Mouse (Mus musculus) hindbrain, embryonic 13.5 days (tissue): Measurements from ENCODE around the gene Upk2. TPM values are rescaled to one million over a fixed set of nuclear protein-coding genes. Genes with fewer than 3 reads are reported as not detected.

ENCODE experiments used
- ATAC-seq: fragments of 200-750 bp; cut with Nextera tagmentation; 2 replicates; pipeline ENCODE4 v1.8.0; 2017; ENCODE audit warnings: moderate TSS enrichment; ENCODE audit not compliant: low FRiP score
- H3K27ac ChIP-seq: fragments of 300-500 bp; sonication (generic); 2 replicates; pipeline ENCODE4 v1.5.1; 2015; ENCODE audit warnings: inconsistent platforms, mild to moderate bottlenecking, moderate library complexity
- H3K27me3 ChIP-seq: fragments of 300-500 bp; sonication (generic); 2 replicates; pipeline ENCODE4 v1.6.1; 2015; ENCODE audit warnings: mild to moderate bottlenecking, inconsistent platforms
- H3K36me3 ChIP-seq: fragments of 300-500 bp; sonication (generic); 2 replicates; pipeline ENCODE4 v1.6.1; 2015; ENCODE audit warnings: mild to moderate bottlenecking, inconsistent platforms
- H3K4me1 ChIP-seq: fragments of 300-500 bp; sonication (generic); replicated peaks from 2 replicates; pipeline ENCODE4 v1.6.1; 2015; ENCODE audit warnings: inconsistent platforms
- H3K4me2 ChIP-seq: fragments of 300-500 bp; sonication (generic); 2 replicates; pipeline ENCODE4 v1.6.1; 2015; ENCODE audit warnings: inconsistent platforms, mild to moderate bottlenecking, moderate library complexity
- H3K4me3 ChIP-seq: fragments of 300-500 bp; sonication (generic); 2 replicates; pipeline ENCODE4 v1.5.1; 2015; ENCODE audit warnings: mild to moderate bottlenecking, inconsistent platforms
- H3K9ac ChIP-seq: fragments of 300-500 bp; sonication (generic); 2 replicates; pipeline ENCODE4 v1.6.1; 2015; ENCODE audit warnings: mild to moderate bottlenecking, inconsistent platforms
- H3K9me3 ChIP-seq: fragments of 300-500 bp; sonication (generic); 2 replicates; pipeline ENCODE4 v1.6.1; 2016; ENCODE audit warnings: inconsistent platforms
- WGBS: fragments of 180-500 bp; shearing (Covaris S2); methylation state at CpG from one replicate; pipeline ENCODE4 v1.1.7; 2015; 5-methylcytosine and 5-hydroxymethylcytosine counted together
- polyA plus RNA-seq: library from polyadenylated mRNA; unstranded; fragments of >200 nt; fragmentation: Nextera tagmentation; extraction: Ambion mirVana; gene quantifications from 2 replicates; pipeline ENCODE4 v1.2.1, GENCODE M21; 2015

Upk2 gene
- polyA plus RNA-seq, 1 experiment from 2014 or later, result not detected

DNA sequence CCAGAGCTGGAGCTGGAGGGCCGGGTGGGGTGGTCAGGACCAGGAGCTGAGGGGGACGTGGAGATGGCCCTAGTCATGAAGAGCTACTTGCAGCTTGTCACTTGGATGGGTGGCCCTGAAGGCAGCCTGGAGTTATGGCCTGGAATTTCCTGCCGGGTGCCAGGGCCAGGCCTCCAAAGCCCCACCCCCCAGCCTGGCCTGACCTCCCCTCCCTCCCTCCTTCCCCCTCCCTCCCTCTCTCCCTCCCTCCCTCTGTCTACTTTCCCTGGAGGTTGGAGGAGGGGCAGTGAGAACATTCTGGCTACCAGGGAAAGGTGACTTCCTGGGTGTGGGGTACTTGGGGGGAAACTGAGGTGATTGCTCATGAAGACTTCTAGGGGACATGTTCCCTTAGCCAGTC, 31.6 kb upstream of the Upk2 start:
- Histone ChIP-seq H3K36me3 (no peaks in the 10 kb centered on the region), H3K9me3 (no peaks in the 10 kb centered on the region), H3K4me1 (peaks cover 87% of the 10 kb centered on the region), H3K4me2 (peak overlapping the region; percentile 99), H3K4me3 (peak overlapping the region; percentile 90), H3K27me3 (no peaks in the 10 kb centered on the region), H3K9ac (peak overlapping the region; percentile 98), H3K27ac (peak overlapping the region; percentile 88)
- 13% methylated on average over 3 of the region's 3 CpGs for WGBS
- no peak for ATAC-seq

DNA sequence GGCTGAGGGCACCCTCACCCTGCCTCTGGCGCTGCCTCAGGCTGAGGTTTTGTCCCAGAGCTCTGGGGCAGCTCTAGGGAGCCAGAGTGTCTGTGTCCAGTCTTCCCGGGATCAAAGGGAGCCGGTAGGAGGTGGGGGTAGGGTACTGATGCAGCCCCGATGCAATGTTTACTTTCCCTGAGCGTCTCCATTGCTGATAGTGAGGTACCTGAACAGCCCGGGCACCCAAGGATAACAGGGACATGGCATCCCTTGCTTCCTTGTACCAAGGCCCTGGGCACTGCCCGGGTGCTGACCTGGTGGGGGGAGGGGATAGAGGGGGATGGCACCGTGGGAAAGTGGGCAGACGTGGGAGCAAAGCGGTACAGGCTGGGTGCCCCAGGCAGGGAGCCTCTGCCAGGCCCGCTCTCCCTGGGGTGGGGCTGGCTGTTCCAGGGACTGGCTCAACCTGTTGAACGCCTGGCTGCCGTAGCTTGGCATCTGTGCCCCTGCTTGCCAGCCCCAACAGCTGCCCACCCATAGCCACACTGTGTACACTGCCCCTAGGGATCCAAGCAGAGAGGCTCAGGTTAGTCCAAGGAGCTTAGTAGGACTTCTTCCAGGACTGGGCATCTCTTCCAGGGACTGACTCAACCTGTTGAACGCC, 30.9 kb upstream of the Upk2 start:
- Histone ChIP-seq H3K4me3 (peak overlapping the region; percentile 90), H3K4me1 (peaks cover 81% of the 10 kb centered on the region), H3K9me3 (no peaks in the 10 kb centered on the region), H3K27me3 (no peaks in the 10 kb centered on the region), H3K36me3 (no peaks in the 10 kb centered on the region), H3K27ac (0 out of 2 replicates have a peak overlapping the region, but pooled peaks have one; percentile 88), H3K4me2 (peak overlapping the region; percentile 99), H3K9ac (peak overlapping the region; percentile 98)
- WGBS, result 29% methylated on average over 14 of the region's 14 CpGs
- ATAC-seq, result no peak

DNA sequence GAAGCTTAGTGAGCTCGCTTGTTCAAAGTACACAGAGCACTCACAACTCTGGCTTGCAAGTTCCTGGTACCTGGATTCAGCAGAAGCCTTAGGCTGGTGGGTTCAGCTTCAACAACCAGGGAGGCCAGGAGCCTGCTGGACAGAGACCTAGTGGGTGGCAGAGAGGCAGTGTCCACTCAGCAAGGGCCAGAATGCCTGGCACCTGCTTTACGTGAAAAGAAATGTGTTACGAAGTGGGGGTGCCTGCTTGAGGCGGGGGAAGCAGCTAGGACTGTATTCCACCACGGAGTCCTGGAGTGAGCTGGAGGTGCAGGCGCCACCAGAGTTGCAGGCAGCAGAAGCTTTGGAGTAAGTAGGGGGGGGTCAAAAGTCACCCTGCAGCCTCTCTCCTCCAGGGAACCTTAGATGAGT, 30.3 kb upstream of the Upk2 start:
- H3K4me2 ChIP-seq, result peak overlapping the region; percentile 99
- H3K9me3 ChIP-seq, result no peaks in the 10 kb centered on the region
- no peaks in the 10 kb centered on the region for H3K27me3 ChIP-seq
- 42% methylated on average over 6 of the region's 6 CpGs for WGBS
- peak overlapping the region; percentile 90 for H3K4me3 ChIP-seq
- ATAC-seq, result no peak
- H3K9ac ChIP-seq, result peak overlapping the region; percentile 98
- H3K4me1 ChIP-seq, result peaks cover 81% of the 10 kb centered on the region
- H3K36me3 ChIP-seq, result no peaks in the 10 kb centered on the region
- no peak overlapping the region for H3K27ac ChIP-seq

DNA sequence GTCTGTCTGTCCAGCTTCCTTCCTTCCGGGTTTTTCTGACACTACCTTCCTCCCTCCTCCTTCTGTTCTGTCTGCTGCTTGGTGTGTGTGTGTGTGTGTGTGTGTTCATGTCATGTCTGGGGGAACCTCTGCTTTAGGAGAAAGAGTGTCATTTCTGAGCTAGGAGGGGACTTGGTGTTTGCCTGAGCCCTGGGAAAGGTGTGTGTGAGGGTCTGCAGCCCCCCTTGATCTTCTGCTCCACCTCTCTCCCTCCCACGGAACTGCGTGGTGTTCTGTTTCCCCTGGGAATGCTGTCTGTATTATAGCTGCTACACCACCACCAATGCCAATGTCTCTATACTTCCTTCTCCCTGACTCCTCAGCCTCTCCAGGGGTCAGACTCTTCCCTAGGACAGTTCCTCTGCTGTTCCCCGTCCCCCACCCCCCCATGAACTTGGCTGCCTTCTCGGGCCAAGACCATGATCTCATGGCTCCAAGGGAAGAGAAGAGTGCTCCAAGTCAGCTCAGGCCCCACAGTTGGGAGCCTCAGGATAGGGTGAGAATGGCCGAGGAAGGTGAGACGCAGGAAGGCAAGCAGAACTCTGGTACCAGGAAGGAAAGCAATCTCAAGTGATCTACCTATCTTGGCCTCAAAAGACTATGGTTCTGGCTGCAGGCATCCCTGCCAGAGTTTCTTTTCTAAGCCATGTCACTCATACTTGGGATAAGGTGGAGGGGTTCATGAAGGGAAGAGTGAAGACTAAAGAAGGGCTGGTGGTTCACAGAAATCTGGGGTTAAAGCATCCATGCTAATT, 29.7 kb upstream of the Upk2 start:
- H3K27me3 ChIP-seq, result no peaks in the 10 kb centered on the region
- H3K4me3 ChIP-seq, result peak overlapping the region; percentile 90
- no peaks in the 10 kb centered on the region for H3K36me3 ChIP-seq
- WGBS, result 38% methylated on average over 7 of the region's 7 CpGs
- peak overlapping the region; percentile 98; the same call in 1 of the 2 replicates for H3K27ac ChIP-seq
- ATAC-seq, result no peak
- no peaks in the 10 kb centered on the region for H3K9me3 ChIP-seq
- peak overlapping the region; percentile 98 for H3K9ac ChIP-seq
- peak overlapping the region; percentile 99 for H3K4me2 ChIP-seq
- peaks cover 79% of the 10 kb centered on the region for H3K4me1 ChIP-seq

DNA sequence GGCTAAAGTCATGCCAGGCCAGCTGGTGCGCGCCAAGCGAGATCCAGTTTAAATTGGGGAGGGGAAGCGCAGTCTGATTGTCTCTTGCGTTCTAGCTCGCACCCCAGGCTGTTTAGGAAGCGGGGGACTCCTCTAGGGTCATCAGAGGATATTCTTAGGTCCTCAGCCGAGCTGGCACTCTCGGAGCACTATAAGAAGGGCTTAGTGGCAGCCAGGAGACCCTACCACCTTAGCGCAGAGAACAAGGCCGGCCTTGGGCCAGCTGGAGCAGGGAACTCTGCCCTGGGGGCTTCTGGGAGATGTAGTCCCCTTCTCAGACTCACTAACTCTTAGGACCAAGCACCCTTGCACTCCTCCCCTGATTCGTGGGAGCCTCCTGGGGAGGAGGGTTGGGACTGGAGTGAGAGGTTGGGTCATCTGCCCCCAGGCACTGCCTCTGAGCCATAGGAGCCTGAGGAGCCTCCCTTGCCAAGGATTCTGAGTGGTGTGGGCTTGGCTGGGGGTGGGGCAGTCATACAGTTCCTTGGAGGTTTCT, 28.8 kb upstream of the Upk2 start:
- Histone ChIP-seq H3K36me3 (no peaks in the 10 kb centered on the region), H3K9ac (peak overlapping the region; percentile 98), H3K4me2 (peak overlapping the region; percentile 99), H3K27me3 (no peaks in the 10 kb centered on the region), H3K9me3 (no peaks in the 10 kb centered on the region), H3K4me3 (peak overlapping the region; percentile 90), H3K27ac (peak overlapping the region; percentile 98), H3K4me1 (peaks cover 70% of the 10 kb centered on the region)
- WGBS, result 0% methylated on average over 12 of the region's 12 CpGs
- ATAC-seq, result peak; percentile 17

DNA sequence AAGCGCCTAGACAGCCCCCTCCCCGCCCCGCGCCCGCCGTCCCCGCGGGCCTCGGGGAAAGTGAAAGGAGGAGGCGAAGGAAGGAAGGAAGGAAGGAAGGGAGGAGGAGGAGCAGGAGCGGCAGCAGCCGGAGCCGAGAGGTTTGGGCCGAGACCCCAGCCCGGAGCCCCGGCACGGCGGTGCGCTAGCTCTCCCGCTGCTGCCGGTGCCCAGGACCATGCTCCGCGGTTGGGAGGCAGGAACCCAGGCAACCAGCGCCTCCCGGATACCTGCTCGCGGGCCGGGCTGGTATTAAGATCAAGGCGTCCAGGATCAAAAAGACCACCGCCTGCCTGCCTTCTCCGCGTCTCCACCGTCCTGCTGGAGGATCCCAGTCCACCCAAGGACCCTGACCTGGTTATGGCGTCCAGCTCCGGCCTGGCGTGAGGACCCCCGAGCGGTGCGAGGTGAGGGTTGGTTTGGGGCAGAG, 28.3 kb upstream of the Upk2 start:
- no peak for ATAC-seq
- Histone ChIP-seq H3K4me1 (peaks cover 66% of the 10 kb centered on the region), H3K27me3 (no peaks in the 10 kb centered on the region), H3K27ac (peak overlapping the region; percentile 98), H3K4me2 (peak overlapping the region; percentile 99), H3K4me3 (peak overlapping the region; percentile 90), H3K9ac (peak overlapping the region; percentile 98), H3K36me3 (no peaks in the 10 kb centered on the region), H3K9me3 (no peaks in the 10 kb centered on the region)
- under 1% methylated on average over 30 of the region's 39 CpGs for WGBS

DNA sequence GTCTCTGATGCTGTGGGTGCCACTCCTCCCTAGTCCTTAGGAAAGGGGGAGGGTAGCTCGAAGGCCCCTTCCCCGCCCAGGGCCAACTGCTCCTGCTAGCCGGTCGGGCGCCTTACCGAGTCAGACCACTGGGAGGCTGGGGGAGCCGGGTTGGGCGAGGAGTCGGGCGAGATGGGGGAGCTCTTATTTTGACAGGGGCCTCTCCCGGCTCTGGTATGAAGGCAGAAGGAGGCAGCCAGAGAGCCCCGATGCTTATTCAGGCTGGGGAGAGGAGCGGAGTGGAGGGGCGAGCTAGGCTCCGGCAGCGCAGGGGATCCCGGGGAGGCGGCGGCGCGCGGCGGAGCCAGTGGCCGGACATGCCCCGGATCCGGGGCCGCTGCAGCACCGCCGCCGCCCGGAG, 27.8 kb upstream of the Upk2 start, which contains the start of gene Bcl9l:
Gene Bcl9l, plus strand, starts transcription at position 274 of the 400 bp plus-strand sequence.
- no peaks in the 10 kb centered on the region for H3K27me3 ChIP-seq
- peak within 1 kb of the TSS; percentile 98 for H3K9ac ChIP-seq
- peak within 1 kb of the TSS; percentile 98 for H3K27ac ChIP-seq
- H3K4me2 ChIP-seq, result peak within 1 kb of the TSS; percentile 99
- ATAC-seq, result peak; percentile 65
- peak within 1 kb of the TSS; percentile 90 for H3K4me3 ChIP-seq
- peaks cover 66% of the 10 kb centered on the region for H3K4me1 ChIP-seq
- H3K9me3 ChIP-seq, result no peaks in the 10 kb centered on the region
- no peaks in the 10 kb centered on the region for H3K36me3 ChIP-seq
- under 1% methylated on average over 24 of the region's 31 CpGs for WGBS

DNA sequence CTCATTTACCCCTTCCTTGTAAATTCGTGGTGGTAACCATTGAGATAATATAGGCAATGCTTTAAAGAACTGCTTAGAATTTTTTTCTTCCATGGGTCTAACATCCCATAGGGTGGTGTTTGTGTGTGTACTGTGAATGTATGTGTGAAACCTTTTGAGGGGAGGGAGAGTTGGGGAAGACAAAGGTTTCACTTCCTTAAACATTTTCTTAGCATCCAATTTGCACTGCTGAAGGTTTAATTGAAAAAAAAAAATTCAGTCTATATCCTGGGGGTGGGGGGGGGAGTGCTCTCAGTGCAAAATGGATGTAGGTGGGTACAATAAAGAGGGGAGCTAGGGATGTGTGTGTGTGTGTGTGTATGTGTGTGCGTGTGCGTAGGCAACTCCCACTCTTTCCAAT, 27.3 kb upstream of the Upk2 start:
- Histone ChIP-seq H3K4me1 (peaks cover 66% of the 10 kb centered on the region), H3K4me2 (peak overlapping the region; percentile 99), H3K9ac (peak overlapping the region; percentile 98), H3K27ac (peak overlapping the region; percentile 98), H3K4me3 (peak overlapping the region; percentile 90), H3K9me3 (no peaks in the 10 kb centered on the region), H3K36me3 (no peaks in the 10 kb centered on the region), H3K27me3 (no peaks in the 10 kb centered on the region)
- WGBS, result 8% methylated on average over 3 of the region's 3 CpGs
- no peak for ATAC-seq

DNA sequence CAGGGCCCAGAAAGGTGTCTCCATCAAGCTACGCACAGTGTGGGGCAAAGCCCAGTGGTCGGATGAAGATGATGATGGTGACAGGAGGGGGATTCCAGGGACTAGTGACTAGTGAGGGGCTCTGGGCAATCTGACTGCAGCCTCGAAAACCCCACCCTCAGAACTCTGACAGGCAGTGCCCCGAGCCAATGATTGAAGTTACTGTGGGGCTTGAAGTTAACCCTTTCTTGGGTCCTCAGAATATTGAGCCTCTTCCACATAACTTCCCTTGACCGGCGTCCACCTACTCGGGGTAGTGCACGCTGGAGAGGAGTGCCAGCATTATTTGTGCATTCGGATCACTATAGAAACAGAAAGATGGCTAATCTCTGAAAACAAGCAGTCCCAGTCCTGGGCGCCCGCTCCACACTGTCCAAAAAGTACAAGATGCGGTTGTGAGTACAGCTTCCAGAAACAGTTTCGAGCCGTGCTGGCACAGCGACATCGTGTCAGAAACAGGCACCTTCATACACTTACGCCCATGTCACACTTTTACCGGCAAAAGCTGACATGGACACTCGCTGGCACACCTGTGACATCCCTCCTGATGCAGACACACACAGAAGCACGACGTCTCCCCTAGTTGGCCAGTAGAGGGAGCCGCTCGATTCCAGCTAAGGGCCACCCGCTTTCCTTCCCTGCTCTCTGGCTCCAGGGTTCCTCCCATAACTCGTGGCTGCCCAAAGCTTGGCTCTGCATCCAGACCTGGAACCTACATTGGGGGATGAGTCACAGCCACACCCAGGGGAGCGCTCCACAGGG, 25.1 kb upstream of the Upk2 start:
- Histone ChIP-seq H3K27ac (peak overlapping the region; percentile 99), H3K4me3 (peak overlapping the region; percentile 82), H3K9me3 (no peaks in the 10 kb centered on the region), H3K9ac (peak overlapping the region; percentile 89), H3K4me1 (peaks cover 44% of the 10 kb centered on the region), H3K4me2 (peak overlapping the region; percentile 97), H3K27me3 (0 out of 2 replicates have a peak, but pooled peaks cover 2% of the 10 kb centered on the region), H3K36me3 (no peaks in the 10 kb centered on the region)
- WGBS, result under 1% methylated on average over 26 of the region's 26 CpGs
- ATAC-seq, result peak; percentile 65

DNA sequence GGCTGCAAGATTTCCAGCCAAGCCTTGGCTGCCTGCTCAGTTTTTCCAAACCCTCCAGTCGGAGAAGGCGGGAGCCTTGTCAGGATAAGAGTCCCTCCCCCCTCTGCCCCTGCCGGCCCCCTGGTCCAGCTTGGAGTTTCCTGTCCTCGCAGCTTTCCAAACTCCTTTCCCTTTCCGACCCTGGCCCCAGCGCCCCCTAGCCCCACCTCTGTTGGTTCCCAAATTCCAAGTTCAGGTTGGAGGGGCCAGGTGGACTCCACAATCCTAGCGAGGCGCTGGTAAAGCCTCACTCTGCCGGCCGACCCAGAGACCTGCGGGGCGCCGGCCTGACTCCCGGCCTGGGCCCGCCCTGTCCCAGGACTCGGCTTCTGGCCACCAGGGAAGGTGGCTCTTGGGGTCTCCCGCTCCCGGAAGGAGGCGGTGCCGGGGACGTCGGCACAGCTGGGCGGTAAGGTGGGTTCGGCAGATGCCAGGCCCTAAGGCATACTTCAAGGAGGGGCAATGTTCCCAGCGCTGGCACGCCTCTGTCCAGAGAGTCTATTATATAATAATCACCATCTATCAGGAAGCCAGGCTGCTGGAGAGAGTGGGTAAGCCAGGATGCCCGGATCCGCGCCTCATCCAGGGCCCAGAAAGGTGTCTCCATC, 24.3 kb upstream of the Upk2 start:
- Histone ChIP-seq H3K27ac (peak overlapping the region; percentile 99), H3K9me3 (no peaks in the 10 kb centered on the region), H3K4me1 (peaks cover 37% of the 10 kb centered on the region), H3K9ac (peak overlapping the region; percentile 89), H3K4me3 (peak overlapping the region; percentile 82), H3K27me3 (0 out of 2 replicates have a peak, but pooled peaks cover 2% of the 10 kb centered on the region), H3K36me3 (no peaks in the 10 kb centered on the region), H3K4me2 (peak overlapping the region; percentile 97)
- ATAC-seq, result peak; percentile 57
- under 1% methylated on average over 29 of the region's 29 CpGs for WGBS

DNA sequence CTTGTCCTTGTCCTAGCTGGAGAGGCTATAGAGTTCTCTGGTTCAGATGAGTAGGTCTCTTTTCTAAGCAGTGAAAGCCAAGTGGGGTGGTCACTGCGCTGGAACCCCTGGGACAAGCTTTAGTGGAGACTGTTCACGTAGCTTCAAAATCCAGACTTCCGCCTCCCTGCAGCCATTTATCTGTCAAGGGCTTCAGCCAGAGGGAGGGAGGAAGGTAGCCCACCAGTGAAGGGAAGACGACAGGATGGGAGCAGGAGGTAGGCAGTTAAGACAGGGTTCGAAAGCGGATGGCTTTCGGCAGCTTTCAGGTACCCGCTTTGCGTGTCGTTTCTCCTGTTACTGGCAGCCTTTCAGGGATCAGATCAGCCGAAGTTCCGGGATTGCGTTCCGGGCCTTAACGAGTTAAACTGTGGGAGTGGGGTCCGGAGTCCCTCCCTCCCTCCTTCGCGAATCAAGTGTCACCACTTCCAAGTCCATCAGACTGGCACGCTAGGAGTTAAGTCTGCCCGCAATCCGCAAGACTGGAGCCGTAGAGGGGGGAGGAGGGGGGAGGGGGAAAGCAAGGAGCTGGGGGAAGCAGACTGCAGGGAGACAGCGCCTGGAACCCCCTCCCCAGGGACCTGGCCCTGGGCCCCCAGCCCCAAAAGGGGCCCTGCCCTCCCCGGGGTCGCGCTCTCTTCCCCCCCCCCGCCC, 23.6 kb upstream of the Upk2 start:
- under 1% methylated on average over 25 of the region's 27 CpGs for whole genome bisulfite sequencing
- Histone ChIP-seq H3K9ac (peak overlapping the region; percentile 89), H3K4me1 (peaks cover 31% of the 10 kb centered on the region), H3K27me3 (0 out of 2 replicates have a peak, but pooled peaks cover 2% of the 10 kb centered on the region), H3K36me3 (no peaks in the 10 kb centered on the region), H3K9me3 (no peaks in the 10 kb centered on the region), H3K27ac (peak overlapping the region; percentile 99), H3K4me2 (peak overlapping the region; percentile 97), H3K4me3 (peak overlapping the region; percentile 82)
- ATAC-seq, result peak; percentile 49
